9 mouse cellular contexts compared by ENCODE assay signal in genomic region chr8:47005676-47006075, GRCm38 (mm10).
"Had no signal": no experiment of that assay in that cellular context is flagged by ENCODE, and none has a peak within 500 bp of the region (broad histone marks: within the 10 kb centered on the region; RNA-seq: fewer than 3 reads in every experiment).

No protein-coding gene starts in this region.

- DNase-seq: kidney, adult 2 months; kidney, postnatal 25 days; liver; liver, embryonic 13.5 days; lung, adult 18-20 months; right cerebral cortex, postnatal 4 days; spleen, adult 18-20 months; thymus, adult 18-20 months; thymus, postnatal 14 days had no signal
